ENCODE assay signal across 14 mouse cellular contexts in the genomic region with DNA sequence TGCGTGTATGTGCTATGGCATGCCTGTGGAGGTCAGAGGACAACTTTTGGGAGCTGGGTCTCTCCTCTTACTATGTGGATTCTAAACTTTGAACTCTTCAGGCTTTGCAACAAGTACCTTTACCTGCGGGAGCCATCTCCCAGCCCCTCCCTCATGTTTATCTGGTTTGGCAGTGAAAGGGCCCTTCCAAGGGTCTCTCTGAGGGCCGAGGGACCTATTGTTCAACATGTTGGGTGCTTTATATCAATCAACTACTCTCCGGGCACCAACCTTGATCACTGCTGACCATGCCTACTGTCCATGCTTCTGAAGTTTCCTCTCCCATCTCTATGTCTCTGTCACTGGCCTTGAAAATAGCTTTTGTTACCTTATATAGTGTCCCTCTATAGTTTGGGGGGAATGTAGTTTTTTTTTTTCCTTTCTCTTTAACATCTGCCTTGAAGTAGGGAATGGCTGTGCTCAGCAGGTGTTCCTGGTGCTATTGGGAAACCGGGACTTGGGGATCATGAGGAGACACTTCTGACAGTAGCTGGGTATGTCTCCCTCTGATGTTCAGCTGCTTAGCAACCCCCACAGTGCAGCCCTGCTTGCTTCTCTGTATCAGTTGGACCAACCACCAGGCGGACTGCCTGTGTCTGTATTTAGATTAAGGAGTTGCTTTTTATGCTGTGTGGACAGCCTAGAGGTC.
DNase-seq lines count a peak whose midpoint lies in the region; ATAC-seq and TF ChIP-seq lines count a peak whose summit lies in the region.
"Had no signal": no experiment of that assay in that cellular context is flagged by ENCODE, and none has a peak within 500 bp of the region (broad histone marks: within the 10 kb centered on the region; RNA-seq: fewer than 3 reads in every experiment).

No protein-coding gene starts in this region.

- no peak for TF ChIP-seq CTCF in heart, adult 2 months (IDR thresholded peaks at IDR 0.05)
- 0 out of 2 replicates have a peak, but pooled peaks have one; percentile 26 for TF ChIP-seq CTCF in midbrain, postnatal 0 days (IDR thresholded peaks at IDR 0.05)

- H3K79me2 ChIP-seq in heart, adult 2 months (replicated peaks; ENCODE audit: control insufficient read depth, insufficient read depth, low read length): no peaks in the 10 kb centered on the region

- 19% methylated on average over 6 of the region's 6 CpGs for WGBS in heart, embryonic 16.5 days
- WGBS in heart, adult 2 months: 34% methylated on average over 6 of the region's 6 CpGs
- 20% methylated on average over 6 of the region's 6 CpGs for WGBS in kidney, embryonic 15.5 days
- WGBS in intestine, embryonic 15.5 days: 23% methylated on average over 6 of the region's 6 CpGs
- 17% methylated on average over 6 of the region's 6 CpGs for WGBS in midbrain, postnatal 0 days

- ATAC-seq in heart, embryonic 16.5 days (replicated peaks; ENCODE audit: extremely low read depth, insufficient read depth, low FRiP score): no peak
- no peak for ATAC-seq in kidney, embryonic 15.5 days (replicated peaks; ENCODE audit: low FRiP score)
- ATAC-seq in intestine, embryonic 15.5 days: peak; percentile 75
- no peak for ATAC-seq in midbrain, postnatal 0 days (ENCODE audit: low FRiP score)
- ATAC-seq: activated CD4-positive, CD25-positive, alpha-beta regulatory T cell, adult 4 months; CD4-positive, CD25-positive, alpha-beta regulatory T cell, adult 4 months had no signal

- H3K4me2 ChIP-seq in heart, embryonic 16.5 days (ENCODE audit: low read depth, low read length): peak overlapping the region; percentile 10; the same call in 1 of the 2 replicates
- H3K4me2 ChIP-seq in kidney, embryonic 15.5 days: no peak overlapping the region
- 0 out of 2 replicates have a peak overlapping the region, but pooled peaks have one; percentile 15 for H3K4me2 ChIP-seq in intestine, embryonic 15.5 days (replicated peaks)
- H3K4me2 ChIP-seq in midbrain, postnatal 0 days (ENCODE audit: low read depth, low read length, poor library complexity, severe bottlenecking): no peak overlapping the region
- H3K4me2 ChIP-seq: neural tube, embryonic 15.5 days had no signal

- H3K4me3 ChIP-seq in heart, embryonic 16.5 days (ENCODE audit: low read length): no peak overlapping the region
- no peak overlapping the region for H3K4me3 ChIP-seq in heart, adult 2 months
- H3K4me3 ChIP-seq in kidney, embryonic 15.5 days (replicated peaks): no peak overlapping the region
- H3K4me3 ChIP-seq in intestine, embryonic 15.5 days (replicated peaks): no peak overlapping the region
- H3K4me3 ChIP-seq in midbrain, postnatal 0 days (ENCODE audit: low read depth, low read length): no peak overlapping the region
- H3K4me3 ChIP-seq: erythroblast, embryonic 14.5 days; neural tube, embryonic 15.5 days had no signal

- no peaks in the 10 kb centered on the region for H3K36me3 ChIP-seq in heart, embryonic 16.5 days (ENCODE audit: control insufficient read depth, insufficient read depth)
- no peaks in the 10 kb centered on the region for H3K36me3 ChIP-seq in heart, adult 2 months (ENCODE audit: control insufficient read depth, insufficient read depth, low read length)
- no peaks in the 10 kb centered on the region for H3K36me3 ChIP-seq in kidney, embryonic 15.5 days
- no peaks in the 10 kb centered on the region for H3K36me3 ChIP-seq in intestine, embryonic 15.5 days
- H3K36me3 ChIP-seq in midbrain, postnatal 0 days (ENCODE audit: insufficient read depth, low read length): no peaks in the 10 kb centered on the region
- H3K36me3 ChIP-seq: neural tube, embryonic 15.5 days had no signal

- no peak for TF ChIP-seq POLR2A in heart, adult 2 months (IDR thresholded peaks at IDR 0.05; ENCODE audit: insufficient read depth, low read depth, low read length)

- TF ChIP-seq EP300 in heart, adult 2 months (IDR thresholded peaks at IDR 0.05; ENCODE audit: insufficient read depth, low read depth, low read length): no peak

- no peak overlapping the region for H3K27ac ChIP-seq in heart, embryonic 16.5 days (ENCODE audit: low read length)
- H3K27ac ChIP-seq in heart, adult 2 months: no peak overlapping the region
- no peak overlapping the region for H3K27ac ChIP-seq in kidney, embryonic 15.5 days
- H3K27ac ChIP-seq in intestine, embryonic 15.5 days: no peak overlapping the region
- H3K27ac ChIP-seq in midbrain, postnatal 0 days (ENCODE audit: low read depth, low read length): no peak overlapping the region
- H3K27ac ChIP-seq: neural tube, embryonic 15.5 days had no signal

- no peak for DNase-seq in heart, adult 2 months
- peak; percentile 43 for DNase-seq in kidney, postnatal 14 days
- peak; percentile 44 for DNase-seq in midbrain, postnatal 0 days (ENCODE audit: low spot score)
- DNase-seq in right cerebral cortex, adult 18-20 months: no peak
- DNase-seq: cerebellum, adult 18-20 months; right cerebral cortex, postnatal 14 days; thymus, adult 2 months had no signal

- no peaks in the 10 kb centered on the region for H3K27me3 ChIP-seq in heart, embryonic 16.5 days (ENCODE audit: control insufficient read depth, insufficient read depth, low read length)
- H3K27me3 ChIP-seq in heart, adult 2 months (ENCODE audit: control insufficient read depth, insufficient read depth, low read length): no peaks in the 10 kb centered on the region
- peaks cover 41% of the 10 kb centered on the region for H3K27me3 ChIP-seq in kidney, embryonic 15.5 days
- no peaks in the 10 kb centered on the region for H3K27me3 ChIP-seq in intestine, embryonic 15.5 days (replicated peaks)
- no peaks in the 10 kb centered on the region for H3K27me3 ChIP-seq in midbrain, postnatal 0 days (ENCODE audit: insufficient read depth, low read length)

- H3K4me1 ChIP-seq in heart, embryonic 16.5 days (ENCODE audit: control insufficient read depth, insufficient read depth, low read length): peaks cover 25% of the 10 kb centered on the region
- no peaks in the 10 kb centered on the region for H3K4me1 ChIP-seq in heart, adult 2 months (ENCODE audit: control insufficient read depth, insufficient read depth, low read length)
- H3K4me1 ChIP-seq in kidney, embryonic 15.5 days: peaks cover 34% of the 10 kb centered on the region
- peaks cover 8% of the 10 kb centered on the region for H3K4me1 ChIP-seq in intestine, embryonic 15.5 days (replicated peaks)
- H3K4me1 ChIP-seq in midbrain, postnatal 0 days (ENCODE audit: insufficient read depth, low read length): peaks cover 7% of the 10 kb centered on the region

- H3K9ac ChIP-seq in heart, embryonic 16.5 days (ENCODE audit: low read length): no peak overlapping the region
- no peak overlapping the region for H3K9ac ChIP-seq in heart, adult 2 months (ENCODE audit: low read depth, low read length)
- no peak overlapping the region for H3K9ac ChIP-seq in kidney, embryonic 15.5 days
- no peak overlapping the region for H3K9ac ChIP-seq in intestine, embryonic 15.5 days
- H3K9ac ChIP-seq in midbrain, postnatal 0 days (replicated peaks; ENCODE audit: low read length, poor library complexity, severe bottlenecking): no peak overlapping the region
- H3K9ac ChIP-seq: neural tube, embryonic 15.5 days had no signal

- intact Hi-C loops in heart, adult 2 months (cut with DNase I): no loop called here

- H3K9me3 ChIP-seq in heart, embryonic 16.5 days (replicated peaks; ENCODE audit: control insufficient read depth, low read length): no peaks in the 10 kb centered on the region
- no peaks in the 10 kb centered on the region for H3K9me3 ChIP-seq in kidney, embryonic 15.5 days (replicated peaks)
- no peaks in the 10 kb centered on the region for H3K9me3 ChIP-seq in intestine, embryonic 15.5 days
- H3K9me3 ChIP-seq in midbrain, postnatal 0 days (ENCODE audit: low read length): no peaks in the 10 kb centered on the region
- H3K9me3 ChIP-seq: neural tube, embryonic 15.5 days had no signal

Comparison
In these comparisons a context has a peak if more than half of its experiments do, and no peak if none do; other contexts are left out.
1. H3K4me2 ChIP-seq: peak in heart, embryonic 16.5 days (single experiment) and intestine, embryonic 15.5 days (single experiment); none in kidney, embryonic 15.5 days (single experiment) and midbrain, postnatal 0 days (single experiment).
2. DNase-seq: peak in kidney, postnatal 14 days (single experiment) and midbrain, postnatal 0 days (single experiment); none in heart, adult 2 months (0 of 2) and right cerebral cortex, adult 18-20 months (single experiment).